Mouse (Mus musculus) forelimb bud, embryonic 11.5 days (tissue): Measurements from ENCODE around the gene Olfr308.
"Not testable (repeated sequence)": the region's sequence is repeated elsewhere in the genome, so short reads cannot be mapped to it uniquely, and the experiment has no call there.

Experiments
- DNase-seq: peaks from one replicate; pipeline ENCODE4 v3.0.0-alpha.2; 2012; ENCODE audit warnings: low read depth, low spot score

Olfr308 gene

DNA sequence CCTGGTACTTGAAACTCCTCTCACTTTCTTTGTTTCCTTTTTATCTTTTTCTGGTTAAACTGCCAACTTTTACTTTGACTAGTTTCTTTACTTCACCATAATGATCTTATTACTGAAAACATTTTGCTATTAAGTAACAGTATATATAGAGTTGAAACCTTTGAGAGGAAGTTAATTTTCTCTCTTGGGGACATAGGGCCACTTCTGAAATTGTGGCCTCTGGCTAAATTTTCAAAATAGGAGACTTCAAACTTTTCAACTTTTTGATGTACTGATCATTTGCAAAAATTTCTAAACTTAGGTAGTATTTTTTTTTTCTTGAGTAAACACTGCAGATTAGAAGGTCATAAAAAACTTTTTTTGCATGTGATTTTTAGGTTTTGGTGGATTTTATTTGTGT lies at the start of gene Olfr308:
Gene Olfr308 (minus strand): TSS at position 101 of the 400 bp plus-strand sequence.
- no peak for DNase-seq

DNA sequence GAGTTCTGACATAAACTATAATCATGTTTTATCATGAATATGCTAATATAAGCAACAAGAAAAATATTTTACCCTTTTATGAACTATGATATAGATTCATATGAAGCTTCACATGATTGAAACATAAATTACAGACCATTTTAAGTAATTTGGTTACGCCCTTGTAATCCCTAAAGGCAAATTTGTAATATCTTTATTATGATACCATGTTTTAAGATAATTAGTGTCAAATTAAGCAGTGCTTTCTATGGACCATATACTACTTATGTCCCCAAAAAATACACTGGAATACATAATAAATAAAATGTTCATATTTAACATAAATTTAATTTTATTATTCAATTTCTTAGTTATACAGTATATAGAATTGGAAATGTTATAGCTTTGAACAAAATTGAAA lies 41.4 kb upstream of the Olfr308 start, which contains the start of gene Olfr305:
Gene Olfr305 (minus strand): TSS at position 101 of the 400 bp plus-strand sequence.
- no peak for DNase-seq

DNA sequence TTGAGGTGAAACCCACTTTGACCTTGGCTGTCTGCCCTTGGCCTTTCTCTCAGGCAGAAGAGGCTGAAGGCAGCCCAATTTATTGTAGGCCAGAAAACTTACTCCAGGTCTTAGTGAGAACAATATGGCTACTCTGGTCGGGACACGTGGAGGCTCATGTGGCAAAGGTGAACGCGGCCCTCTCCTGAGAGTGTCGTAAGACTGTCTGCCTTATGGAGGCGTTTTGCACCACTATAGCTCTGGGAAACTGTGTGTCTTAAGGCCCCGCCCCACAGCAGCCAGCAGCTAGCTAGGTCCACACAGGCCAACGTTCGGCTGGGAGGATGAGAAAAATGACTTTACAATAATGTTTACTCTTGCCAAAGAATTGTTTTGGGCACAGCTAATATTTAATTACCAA lies 20.9 kb upstream of the Olfr308 start:
- not testable (repeated sequence) for DNase-seq

- no peak for DNase-seq
These were observed 18.8 kb upstream of the Olfr308 start for GRCm38 (mm10) chr7:86344253-86344652.

DNA sequence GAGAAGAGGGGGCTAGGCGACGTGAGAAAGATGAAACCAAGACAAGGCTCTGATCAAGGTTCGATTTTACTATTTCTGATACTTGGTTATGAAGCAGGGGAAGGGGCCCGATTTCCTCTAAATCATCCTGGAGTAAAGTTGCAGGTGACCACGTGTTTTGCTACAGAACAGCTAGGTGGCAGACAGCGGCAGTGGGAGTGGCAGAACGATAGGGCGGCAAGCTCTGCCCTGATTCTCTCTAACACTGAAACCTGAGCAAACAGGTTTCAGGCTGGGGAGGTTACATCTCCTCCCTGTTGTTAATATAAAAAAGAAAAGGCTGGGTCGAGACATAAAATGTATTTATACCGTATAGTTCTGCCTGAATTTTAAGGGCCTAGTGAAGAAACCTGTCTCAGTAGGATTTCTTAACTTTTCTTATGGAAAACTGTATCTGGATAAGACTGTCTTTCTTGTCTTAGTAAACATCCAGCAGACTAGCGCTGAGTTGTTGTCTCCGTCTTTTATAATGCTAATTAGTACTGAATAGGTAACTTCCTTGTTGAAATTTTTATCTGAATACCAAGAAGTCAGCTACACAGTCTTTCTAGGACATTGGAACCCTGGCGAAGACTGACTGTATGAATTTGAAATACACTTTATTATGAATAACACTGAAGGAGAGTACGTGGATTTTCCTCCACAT lies 17.6 kb upstream of the Olfr308 start:
- no peak for DNase-seq

DNA sequence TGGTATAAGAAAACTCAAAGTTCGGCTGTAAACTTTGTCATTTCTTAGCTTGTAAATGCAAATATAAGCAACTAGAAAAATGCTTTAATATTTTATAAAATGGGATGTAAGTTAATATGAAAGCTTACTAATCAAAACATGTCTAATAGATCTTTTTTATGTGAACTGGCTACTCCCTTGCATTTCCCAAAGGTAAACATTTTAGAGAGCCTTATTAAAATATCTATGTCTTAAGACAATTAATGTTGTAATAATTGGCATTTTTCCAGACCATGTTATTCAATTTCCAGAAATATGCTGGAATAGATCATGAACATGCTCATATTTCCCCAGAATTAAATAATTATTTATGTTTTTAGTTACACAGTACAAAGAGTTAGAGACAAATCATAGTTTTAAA lies 12.1 kb upstream of the Olfr308 start, which contains the start of gene Olfr307:
Gene Olfr307 (minus strand): TSS at position 101 of the 400 bp plus-strand sequence.
- no peak for DNase-seq

DNA sequence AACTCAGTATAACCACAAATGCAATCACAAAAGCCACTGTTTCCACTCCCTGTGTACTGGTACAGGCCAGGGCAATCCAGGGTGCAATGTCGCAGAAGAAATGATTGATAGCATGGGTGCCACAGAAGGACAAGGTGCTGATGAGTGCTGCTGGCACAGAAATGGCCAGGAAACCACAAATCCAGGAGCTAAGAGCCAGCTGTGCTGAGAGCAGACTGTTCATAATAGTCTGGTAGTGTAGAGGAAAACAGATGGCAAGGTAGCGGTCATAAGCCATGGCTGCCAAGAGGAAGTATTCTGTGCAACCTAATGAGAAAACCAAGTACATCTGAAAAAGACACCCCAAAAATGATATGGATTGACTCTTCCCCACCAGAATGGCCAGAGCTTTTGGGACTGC lies 4.1 kb downstream of the Olfr308 start:
- no peak for DNase-seq

GRCm38 (mm10) chr7:86313608-86314007 lies 11.8 kb downstream of the Olfr308 start, which contains the start of gene Olfr309:
TSS of gene Olfr309 (minus strand) at chr7:86313708.
- no peak for DNase-seq

DNA sequence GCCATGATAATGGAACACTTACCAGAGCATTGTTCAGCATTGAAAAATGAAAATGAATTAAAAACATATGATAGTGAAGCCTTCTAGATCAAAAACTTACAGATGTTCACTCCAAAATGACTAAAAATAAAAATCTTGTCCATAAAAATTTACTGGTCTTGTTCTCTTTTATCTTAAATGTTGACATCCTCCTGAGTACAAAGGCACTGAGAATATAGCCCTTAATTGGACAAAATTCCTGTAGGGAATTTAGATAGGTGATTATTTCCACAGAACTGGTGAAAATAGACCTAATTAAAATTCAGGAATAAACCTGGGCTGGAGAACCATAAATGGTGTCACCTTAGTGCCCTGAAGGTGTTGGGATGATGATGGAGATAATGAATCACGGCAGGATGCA lies 48.4 kb downstream of the Olfr308 start, which contains the start of gene Olfr310:
Gene Olfr310 (minus strand): TSS at position 101 of the 400 bp plus-strand sequence.
- DNase-seq, result no peak
